Mouse (Mus musculus): ENCODE measurements at regions not wholly inside any gene's neighbourhood (a gene's known extent, or its start where the extent isn't known, plus 50 kb on each side); places are given as distances from the start of the nearest gene placed in this dataset.

GRCm38 (mm10) chr13:46055410-46055809 lies 90.6 kb upstream of the Atxn1 start:
- TF ChIP-seq CTCF (IDR thresholded peaks at IDR 0.05; ENCODE audit: control insufficient read depth, insufficient read depth, insufficient read length), result no peak
- no peak for TF ChIP-seq CEBPB (IDR thresholded peaks at IDR 0.05; ENCODE audit: low read depth)
- no peak for TF ChIP-seq MYOG (IDR thresholded peaks at IDR 0.05; ENCODE audit: control insufficient read depth, extremely low read depth, insufficient read length)

All from C2C12 (cell line).